Mouse (Mus musculus): ENCODE results near the gene Slc9a7. TPM values are rescaled to one million over a fixed set of nuclear protein-coding genes. Genes with fewer than 3 reads are reported as not detected.

Slc9a7 gene
- polyA plus RNA-seq, 1 experiment, result not detected

DNA sequence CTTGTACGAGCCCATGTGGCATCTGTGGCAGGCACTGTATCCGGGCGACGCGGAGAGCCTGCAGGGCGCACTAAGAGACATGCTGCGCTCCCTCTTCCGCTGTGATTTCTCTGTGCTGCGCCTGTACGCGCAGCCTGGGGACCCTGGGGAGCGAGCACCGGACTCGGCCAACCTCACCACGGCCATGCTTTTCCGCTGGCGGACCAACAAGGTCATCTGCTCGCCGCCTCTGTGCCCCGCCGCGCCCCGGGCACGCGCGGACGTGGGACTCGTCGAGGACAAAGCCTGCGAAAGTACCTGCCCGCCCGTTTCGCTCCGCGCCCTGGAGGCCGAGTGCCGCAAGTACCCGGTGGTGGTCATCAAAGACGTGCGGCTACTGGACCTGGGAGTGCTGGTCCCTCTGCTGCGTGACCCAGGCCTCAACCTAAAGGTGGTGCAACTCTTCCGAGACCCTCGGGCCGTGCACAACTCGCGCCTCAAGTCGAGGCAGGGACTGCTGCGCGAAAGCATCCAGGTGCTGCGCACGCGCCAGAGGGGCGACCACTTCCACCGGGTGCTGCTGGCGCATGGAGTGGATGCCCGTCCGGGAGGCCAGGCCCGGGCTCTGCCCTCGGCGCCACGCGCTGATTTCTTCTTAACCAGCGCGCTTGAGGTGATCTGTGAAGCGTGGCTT, 231.4 kb downstream of the Slc9a7 start:
- no peak for TF ChIP-seq GATA1 (IDR thresholded peaks at IDR 0.05; ENCODE audit: low read length)

DNA sequence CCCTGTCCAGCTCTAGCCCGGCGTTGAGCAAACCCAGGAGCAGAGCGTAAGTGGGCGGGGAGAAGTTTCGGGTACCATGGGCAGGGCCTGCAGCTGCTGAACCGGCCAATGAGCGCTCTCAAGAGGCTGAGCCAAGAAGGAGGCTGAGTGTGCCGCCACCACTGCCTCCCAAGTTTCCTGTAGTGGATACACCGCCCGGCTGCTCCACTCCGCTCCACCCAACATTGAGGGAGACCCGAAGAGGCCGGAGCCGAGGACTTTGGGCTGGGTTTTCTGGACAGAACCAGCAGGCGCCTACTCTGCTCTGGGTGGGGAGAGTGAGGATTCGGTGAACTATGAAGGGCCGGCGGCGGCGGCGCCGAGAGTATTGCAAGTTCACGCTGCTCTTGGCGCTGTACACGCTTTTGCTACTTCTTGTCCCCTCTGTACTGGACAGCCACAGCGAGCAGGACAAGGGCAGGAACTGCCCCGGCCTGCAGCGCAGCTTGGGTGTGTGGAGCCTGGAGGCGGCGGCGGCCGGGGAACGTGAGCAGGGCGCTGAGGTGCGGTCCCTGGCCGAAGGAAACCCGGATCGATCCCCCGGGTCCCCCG, 232.1 kb downstream of the Slc9a7 start, which contains the start of gene Chst7:
TSS of gene Chst7 (plus strand) at position 180 of the 591 bp plus-strand sequence.
- TF ChIP-seq GATA1 (IDR thresholded peaks at IDR 0.05; ENCODE audit: low read length), result no peak

Other genes with a start within 250 kb of the Slc9a7 start
- not detected in 2 replicates for gene Chst7, start 232.2 kb downstream of the Slc9a7 start, polyA plus RNA-seq (2012)
- gene Rp2, start 72.7 kb upstream of the Slc9a7 start, polyA plus RNA-seq (2012), result 2.6 and 3.1 TPM in 2 replicates
- 0.63 and 0.76 TPM in 2 replicates for gene Jade3, start 133.9 kb upstream of the Slc9a7 start, polyA plus RNA-seq (2012)

Data from G1E-ER4 (cell line).